Mouse (Mus musculus): ENCODE results near the gene Yipf3.

GRCm38 (mm10) chr17:46275034-46275433 lies 27.2 kb downstream of the Yipf3 start:
- TF ChIP-seq CTCF (IDR thresholded peaks at IDR 0.05; ENCODE audit: low read depth, low read length) (no peak), EP300 (IDR thresholded peaks at IDR 0.05; ENCODE audit: insufficient read depth, low read depth, low read length) (no peak)
